Mouse (Mus musculus) midbrain, postnatal 0 days (tissue): ENCODE measurements around the gene Cstf1. TPM values are rescaled to one million over a fixed set of nuclear protein-coding genes. Genes with fewer than 3 reads are reported as not detected.
A peak's percentile ranks its signal among the peaks of the same experiment; 100 is the strongest.

Source experiments
- ATAC-seq: fragments of 200-750 bp; cut with Nextera tagmentation; 2 replicates; pipeline ENCODE4 v1.8.0; 2017; ENCODE audit warnings: moderate number of reproducible peaks, mild to moderate bottlenecking, moderate TSS enrichment, moderate library complexity; ENCODE audit not compliant: low FRiP score
- DNase-seq: peaks from one replicate; pipeline ENCODE4 v3.0.0-alpha.2; 2015; ENCODE audit warnings: low spot score
- H3K27ac ChIP-seq: fragments of 300-500 bp; sonication (generic); 2 replicates; pipeline ENCODE4 v1.5.1; 2014; ENCODE audit warnings: low read depth, mild to moderate bottlenecking, low read length, mixed read lengths
- H3K27me3 ChIP-seq: fragments of 300-500 bp; sonication (generic); 2 replicates; pipeline ENCODE4 v1.6.1; 2014; ENCODE audit warnings: low read length, control low read depth, mixed read lengths; ENCODE audit not compliant: insufficient read depth
- H3K36me3 ChIP-seq: fragments of 300-500 bp; sonication (generic); 2 replicates; pipeline ENCODE4 v1.6.1; 2014; ENCODE audit warnings: low read length, control low read depth, mixed read lengths; ENCODE audit not compliant: insufficient read depth
- H3K4me1 ChIP-seq: fragments of 300-500 bp; sonication (generic); 2 replicates; pipeline ENCODE4 v1.6.1; 2014; ENCODE audit warnings: mild to moderate bottlenecking, control low read depth, antibody characterized with exemption, low read length, mixed read lengths; ENCODE audit not compliant: insufficient read depth
- H3K4me2 ChIP-seq: fragments of 300-500 bp; sonication (generic); 2 replicates; pipeline ENCODE4 v1.6.1; 2014; ENCODE audit warnings: low read depth, mild to moderate bottlenecking, low read length, mixed read lengths; ENCODE audit not compliant: poor library complexity, severe bottlenecking
- H3K4me3 ChIP-seq: fragments of 300-500 bp; sonication (generic); 2 replicates; pipeline ENCODE4 v1.5.1; 2014; ENCODE audit warnings: low read depth, mild to moderate bottlenecking, low read length, moderate library complexity
- H3K9ac ChIP-seq: fragments of 300-500 bp; sonication (generic); replicated peaks from 2 replicates; pipeline ENCODE4 v1.6.1; 2014; ENCODE audit warnings: mild to moderate bottlenecking, low read length, moderate library complexity, mixed read lengths; ENCODE audit not compliant: poor library complexity, severe bottlenecking
- H3K9me3 ChIP-seq: fragments of 300-500 bp; sonication (generic); 2 replicates; pipeline ENCODE4 v1.6.1; 2016; ENCODE audit warnings: low read length, control low read depth
- CTCF ChIP-seq: IDR thresholded peaks from 2 replicates; pipeline ENCODE4 v1.5.1; 2016; ENCODE audit warnings: antibody characterized with exemption, mild to moderate bottlenecking
- WGBS: fragments of 180-500 bp; shearing (Covaris S2); extraction: QIAGEN DNeasy Blood & Tissue Kit; methylation state at CpG from one replicate; pipeline ENCODE4 v1.1.7; 2014; 5-methylcytosine and 5-hydroxymethylcytosine counted together
- polyA plus RNA-seq: library from polyadenylated mRNA; unstranded; fragments of >200 nt; fragmentation: Nextera tagmentation; extraction: Ambion mirVana; gene quantifications from 2 replicates; pipeline ENCODE4 v1.2.1, GENCODE M21; 2015
- total RNA-seq: library from RNA; depleted of rRNA; stranded (reverse); fragments of >200 nt; gene quantifications from 2 replicates; pipeline ENCODE4 v1.2.3, GENCODE M21; 2014; rRNA removed

The Cstf1 gene
- total RNA-seq (26.6 and 28.0 TPM in 2 replicates), polyA plus RNA-seq (25.0 and 27.0 TPM in 2 replicates)

DNA sequence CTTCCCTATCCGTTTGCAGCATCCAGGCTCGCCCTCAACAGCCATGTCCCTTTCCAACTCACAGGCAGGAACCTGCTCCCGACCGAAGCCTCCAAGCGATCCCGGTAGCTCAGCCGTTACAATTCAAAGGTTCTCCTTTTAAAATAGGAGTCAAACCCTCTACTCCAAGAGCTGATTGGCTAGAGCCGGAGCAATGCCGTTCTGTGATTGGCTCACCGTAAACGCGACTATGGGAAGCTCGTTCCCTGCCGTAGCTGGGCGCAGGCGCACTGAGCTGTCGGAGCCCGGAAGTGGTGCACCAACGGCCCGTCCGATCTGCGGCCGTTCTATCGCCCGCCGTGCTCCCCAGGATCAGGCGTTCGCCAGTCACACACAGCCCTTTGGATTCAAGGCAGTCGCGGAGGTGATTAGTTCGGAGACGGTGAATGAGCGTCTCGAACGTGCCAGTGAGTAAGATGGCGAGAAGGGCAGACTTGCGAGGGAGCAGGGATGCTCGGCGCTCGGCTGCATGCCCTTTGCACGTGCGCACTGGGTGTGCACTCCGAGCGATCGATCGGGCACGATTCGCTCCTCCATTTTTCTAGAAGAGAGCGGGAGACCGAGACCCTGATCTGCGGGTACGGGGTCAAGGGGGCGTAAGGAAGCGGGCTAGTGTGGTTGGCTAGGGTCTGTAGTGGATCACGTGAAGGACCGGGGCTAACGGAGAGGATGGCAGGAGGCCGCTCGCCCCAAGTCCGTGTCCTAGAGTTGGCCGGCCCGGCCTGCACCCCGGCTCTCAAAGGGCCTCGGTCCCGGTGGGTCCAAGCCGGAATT, at the start of gene Cstf1, which contains the start of gene Aurka:
Gene Cstf1 (plus strand): TSS at position 271 of the 813 bp plus-strand sequence.
Gene Aurka (minus strand): TSS at position 125 of the 813 bp plus-strand sequence.
- no peak for TF ChIP-seq CTCF
- peak within 1 kb of the TSS; percentile 79 for H3K4me2 ChIP-seq
- H3K4me3 ChIP-seq, result peak within 1 kb of the TSS; percentile 93
- H3K27me3 ChIP-seq, result no peaks in the 10 kb centered on the region
- H3K9me3 ChIP-seq, result no peaks in the 10 kb centered on the region
- ATAC-seq (peak; percentile 99), DNase-seq (peak; percentile 98)
- under 1% methylated on average over 66 of the region's 66 CpGs for WGBS
- H3K4me1 ChIP-seq, result peaks cover 4% of the 10 kb centered on the region; the same call in 1 of the 2 replicates
- H3K27ac ChIP-seq, result peak within 1 kb of the TSS; percentile 90
- peak within 1 kb of the TSS; percentile 85 for H3K9ac ChIP-seq
- peaks cover 16% of the 10 kb centered on the region for H3K36me3 ChIP-seq

DNA sequence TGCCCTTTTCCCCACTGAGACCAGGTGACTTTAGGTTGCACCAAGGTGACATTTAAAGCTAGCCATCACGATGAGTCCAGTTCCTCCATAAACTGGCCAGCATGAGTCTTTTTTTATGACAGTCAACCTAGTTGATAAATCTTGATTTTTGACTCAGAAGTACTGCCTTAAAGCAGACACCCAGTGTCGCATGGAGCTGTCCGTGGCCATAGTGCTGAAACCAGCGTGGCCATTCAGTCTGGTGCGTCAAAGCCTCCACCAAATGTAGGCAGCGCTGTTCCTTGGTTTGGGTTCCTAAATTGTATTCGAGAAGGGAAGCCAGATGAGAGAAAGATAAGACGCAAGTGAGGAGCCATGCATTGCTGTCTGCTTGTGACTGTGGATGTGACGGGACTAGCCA, 49.6 kb upstream of the Cstf1 start:
- H3K36me3 ChIP-seq, result no peaks in the 10 kb centered on the region
- H3K9me3 ChIP-seq, result no peaks in the 10 kb centered on the region
- no peak overlapping the region for H3K4me2 ChIP-seq
- 28% methylated on average over 9 of the region's 9 CpGs for WGBS
- no peaks in the 10 kb centered on the region for H3K4me1 ChIP-seq
- ATAC-seq (no peak), DNase-seq (peak; percentile 37)
- H3K4me3 ChIP-seq, result no peak overlapping the region
- H3K9ac ChIP-seq, result no peak overlapping the region
- H3K27me3 ChIP-seq, result no peaks in the 10 kb centered on the region
- no peak overlapping the region for H3K27ac ChIP-seq
- no peak for TF ChIP-seq CTCF

DNA sequence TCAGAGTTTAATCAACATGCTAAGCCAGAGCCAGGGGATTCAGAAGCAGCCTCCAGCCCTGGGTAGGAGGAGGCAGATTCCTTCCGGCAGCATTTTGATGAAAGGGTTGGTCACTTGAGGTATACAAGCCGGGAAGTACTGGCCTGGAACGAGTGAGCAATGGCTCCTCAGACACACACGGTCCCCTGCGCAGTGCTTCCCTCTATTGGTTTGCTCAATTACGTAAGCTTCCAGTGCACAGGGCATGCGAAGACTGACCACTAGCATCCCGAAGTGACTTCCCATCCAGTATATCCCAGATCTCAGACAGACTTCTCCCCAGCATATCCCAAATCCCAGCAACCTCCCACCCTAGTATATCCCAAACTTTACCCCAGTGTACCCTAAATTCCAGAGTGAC, 42.2 kb upstream of the Cstf1 start:
- no peak overlapping the region for H3K4me2 ChIP-seq
- no peak for DNase-seq
- 0 out of 2 replicates have a peak, but pooled peaks cover 3% of the 10 kb centered on the region for H3K27me3 ChIP-seq
- no peaks in the 10 kb centered on the region for H3K36me3 ChIP-seq
- H3K9ac ChIP-seq, result no peak overlapping the region
- H3K4me1 ChIP-seq, result no peaks in the 10 kb centered on the region; the same call in 1 of the 2 replicates
- ATAC-seq, result no peak
- H3K9me3 ChIP-seq, result no peaks in the 10 kb centered on the region
- H3K27ac ChIP-seq, result no peak overlapping the region
- peak; percentile 44 for TF ChIP-seq CTCF
- H3K4me3 ChIP-seq, result no peak overlapping the region
- WGBS, result 36% methylated on average over 8 of the region's 8 CpGs

DNA sequence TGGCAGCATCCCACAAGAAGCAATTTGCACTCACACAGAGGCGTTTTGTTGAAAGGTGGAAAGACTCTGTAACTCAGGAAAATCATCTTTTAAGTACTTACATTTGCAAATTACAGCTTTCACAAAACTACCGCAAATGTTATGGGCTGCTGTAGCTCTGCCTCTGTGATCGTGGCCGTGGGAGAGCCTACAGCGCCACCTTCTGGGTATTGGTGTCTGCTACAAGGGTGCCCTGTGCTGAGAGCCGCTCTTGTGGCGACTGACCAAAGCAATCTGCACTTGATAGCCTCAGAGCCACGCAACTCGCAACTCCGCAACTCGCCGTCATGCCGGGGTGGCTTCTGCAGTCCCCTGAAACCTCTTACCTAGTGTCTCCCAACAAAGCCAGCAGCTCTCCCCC, 41.3 kb upstream of the Cstf1 start:
- 0 out of 2 replicates have a peak, but pooled peaks cover 3% of the 10 kb centered on the region for H3K27me3 ChIP-seq
- H3K36me3 ChIP-seq, result no peaks in the 10 kb centered on the region
- ATAC-seq, result peak; percentile 84
- 3% methylated on average over 13 of the region's 13 CpGs for WGBS
- no peak overlapping the region for H3K9ac ChIP-seq
- peak overlapping the region; percentile 40 for H3K4me2 ChIP-seq
- no peaks in the 10 kb centered on the region; the same call in 1 of the 2 replicates for H3K4me1 ChIP-seq
- DNase-seq, result peak; percentile 88
- no peak overlapping the region for H3K27ac ChIP-seq
- no peaks in the 10 kb centered on the region for H3K9me3 ChIP-seq
- peak; percentile 96 for TF ChIP-seq CTCF
- no peak overlapping the region for H3K4me3 ChIP-seq

DNA sequence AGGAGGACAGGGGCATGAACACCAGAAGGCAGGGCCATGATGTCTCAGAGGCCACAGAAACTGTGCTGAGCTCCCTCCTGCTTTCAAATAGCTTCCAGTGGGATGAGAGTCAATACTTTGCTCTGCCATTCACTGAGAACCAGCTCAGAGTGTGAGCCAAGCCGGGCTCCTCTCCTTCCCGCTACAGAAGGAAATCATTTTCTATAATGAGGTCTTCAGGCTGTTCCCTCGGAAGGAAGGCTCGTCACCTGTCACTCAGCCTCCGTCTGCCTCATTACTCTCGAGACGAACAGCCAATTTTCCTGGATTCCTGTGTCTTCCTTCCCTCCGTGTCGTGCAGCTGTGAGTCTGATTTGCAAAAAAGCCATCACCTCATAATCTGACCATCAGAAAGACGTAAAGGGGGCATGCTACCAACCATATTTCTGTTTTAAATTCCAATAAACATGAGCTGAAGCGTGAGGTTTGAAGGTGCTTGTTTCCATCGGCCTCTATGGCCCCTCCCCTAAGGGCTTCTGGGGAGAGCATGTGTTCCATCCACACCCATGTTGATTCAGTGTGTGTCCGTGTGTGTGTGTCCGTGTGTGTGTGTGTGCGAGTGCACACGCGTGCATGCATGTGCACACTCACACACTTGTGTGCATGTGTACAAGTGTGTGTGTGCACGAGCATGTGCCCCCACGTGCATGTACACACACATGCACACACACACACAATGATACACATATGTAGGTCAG, 32.1 kb upstream of the Cstf1 start:
- H3K27me3 ChIP-seq, result no peaks in the 10 kb centered on the region
- no peaks in the 10 kb centered on the region for H3K36me3 ChIP-seq
- peak; percentile 16; the same call in 1 of the 2 replicates for ATAC-seq
- H3K9me3 ChIP-seq, result no peaks in the 10 kb centered on the region
- WGBS, result 58% methylated on average over 19 of the region's 19 CpGs
- peaks cover 3% of the 10 kb centered on the region; the same call in 1 of the 2 replicates for H3K4me1 ChIP-seq
- H3K4me3 ChIP-seq, result no peak overlapping the region
- TF ChIP-seq CTCF, result no peak
- peak overlapping the region; percentile 67 for H3K27ac ChIP-seq
- no peak overlapping the region for H3K9ac ChIP-seq
- H3K4me2 ChIP-seq, result no peak overlapping the region
- DNase-seq, result peak; percentile 43
